Mouse (Mus musculus) ES-Bruce4 (cell line): ENCODE measurements around the gene Eif4g1. TPM values are rescaled to one million over a fixed set of nuclear protein-coding genes. Genes with fewer than 3 reads are reported as not detected.

Source experiments
- H3K27ac ChIP-seq: 2 replicates; pipeline ENCODE4 v1.5.1; 2012; ENCODE audit warnings: low read length, inconsistent platforms; ENCODE audit not compliant: insufficient read depth
- H3K27me3 ChIP-seq: 2 replicates; pipeline ENCODE4 v1.6.1; 2012; ENCODE audit warnings: mild to moderate bottlenecking, low read length, inconsistent platforms; ENCODE audit not compliant: control insufficient read depth, poor library complexity, insufficient read depth, severe bottlenecking
- H3K36me3 ChIP-seq: 2 replicates; pipeline ENCODE4 v1.6.1; 2012; ENCODE audit warnings: inconsistent platforms, mild to moderate bottlenecking, low read length, moderate library complexity; ENCODE audit not compliant: control insufficient read depth, poor library complexity, insufficient read depth, severe bottlenecking
- H3K4me1 ChIP-seq: one replicate; pipeline ENCODE4 v1.8.1; 2011; ENCODE audit warnings: low read length; ENCODE audit not compliant: control insufficient read depth, insufficient read depth
- H3K4me3 ChIP-seq: 2 replicates; pipeline ENCODE4 v1.5.1; 2011; ENCODE audit warnings: low read depth, mild to moderate bottlenecking, low read length
- H3K9ac ChIP-seq: 2 replicates; pipeline ENCODE4 v1.6.1; 2012; ENCODE audit warnings: low read depth, mild to moderate bottlenecking, inconsistent platforms; ENCODE audit not compliant: poor library complexity, severe bottlenecking
- H3K9me3 ChIP-seq: replicated peaks from 2 replicates; pipeline ENCODE4 v1.6.1; 2012; ENCODE audit warnings: mild to moderate bottlenecking, low read length, inconsistent platforms; ENCODE audit not compliant: control insufficient read depth, poor library complexity, insufficient read depth, severe bottlenecking
- CTCF ChIP-seq: IDR thresholded peaks from one replicate; pipeline ENCODE4 v1.8.1; 2011; ENCODE audit warnings: low read depth, low read length
- EP300 ChIP-seq: IDR thresholded peaks from 2 replicates; pipeline ENCODE4 v1.6.1; 2011; ENCODE audit warnings: low read depth, low read length; ENCODE audit not compliant: insufficient read depth
- POLR2A ChIP-seq: IDR thresholded peaks from one replicate; pipeline ENCODE4 v1.8.1; 2011; ENCODE audit warnings: low read length; ENCODE audit not compliant: insufficient read depth
- polyA plus RNA-seq: library from polyadenylated mRNA; stranded (reverse); fragments of >200 nt; gene quantifications from 2 replicates; pipeline ENCODE4 v1.2.4, GENCODE M21; 2011; ENCODE audit warnings: low read depth; ENCODE audit not compliant: missing spikeins, insufficient read depth, insufficient read length

The Eif4g1 gene
- polyA plus RNA-seq, 1 experiment = 462 TPM

- Histone ChIP-seq H3K27me3 (no peaks in the 10 kb centered on the region), H3K4me3 (no peak overlapping the region), H3K9ac (no peak overlapping the region), H3K36me3 (0 out of 2 replicates have a peak, but pooled peaks cover 7% of the 10 kb centered on the region), H3K4me1 (no peaks in the 10 kb centered on the region), H3K27ac (peak overlapping the region; percentile 51), H3K9me3 (no peaks in the 10 kb centered on the region)
- TF ChIP-seq EP300 (no peak), POLR2A (no peak), CTCF (no peak)
Measured at GRCm38 (mm10) chr16:20706407-20707055, 38.4 kb downstream of the Eif4g1 start.

GRCm38 (mm10) chr16:20708220-20708938 lies 40.3 kb downstream of the Eif4g1 start:
- no peak for TF ChIP-seq EP300
- no peak for TF ChIP-seq POLR2A
- no peak for TF ChIP-seq CTCF
- 0 out of 2 replicates have a peak, but pooled peaks cover 7% of the 10 kb centered on the region for H3K36me3 ChIP-seq
- H3K9me3 ChIP-seq = no peaks in the 10 kb centered on the region
- H3K27ac ChIP-seq = no peak overlapping the region
- H3K27me3 ChIP-seq = no peaks in the 10 kb centered on the region
- no peak overlapping the region for H3K4me3 ChIP-seq
- no peaks in the 10 kb centered on the region for H3K4me1 ChIP-seq
- no peak overlapping the region for H3K9ac ChIP-seq

GRCm38 (mm10) chr16:20708939-20709734 lies 41.0 kb downstream of the Eif4g1 start:
- H3K27me3 ChIP-seq = no peaks in the 10 kb centered on the region
- H3K9ac ChIP-seq = no peak overlapping the region
- no peak overlapping the region for H3K4me3 ChIP-seq
- no peak for TF ChIP-seq EP300
- TF ChIP-seq POLR2A = no peak
- peak; percentile 78 for TF ChIP-seq CTCF
- 0 out of 2 replicates have a peak, but pooled peaks cover 7% of the 10 kb centered on the region for H3K36me3 ChIP-seq
- no peaks in the 10 kb centered on the region for H3K9me3 ChIP-seq
- H3K27ac ChIP-seq = no peak overlapping the region
- peaks cover 3% of the 10 kb centered on the region for H3K4me1 ChIP-seq

GRCm38 (mm10) chr16:20710370-20710769 lies 42.3 kb downstream of the Eif4g1 start:
- TF ChIP-seq EP300 = no peak
- TF ChIP-seq POLR2A = no peak
- no peak for TF ChIP-seq CTCF
- Histone ChIP-seq H3K27me3 (no peaks in the 10 kb centered on the region), H3K4me3 (no peak overlapping the region), H3K4me1 (peaks cover 5% of the 10 kb centered on the region), H3K27ac (no peak overlapping the region), H3K9ac (no peak overlapping the region), H3K9me3 (no peaks in the 10 kb centered on the region), H3K36me3 (0 out of 2 replicates have a peak, but pooled peaks cover 7% of the 10 kb centered on the region)

- H3K4me3 ChIP-seq = no peak overlapping the region
- H3K9ac ChIP-seq = no peak overlapping the region
- no peaks in the 10 kb centered on the region for H3K9me3 ChIP-seq
- TF ChIP-seq POLR2A (no peak), CTCF (peak; percentile 18)
- peaks cover 5% of the 10 kb centered on the region for H3K4me1 ChIP-seq
- no peak overlapping the region for H3K27ac ChIP-seq
- H3K36me3 ChIP-seq = 0 out of 2 replicates have a peak, but pooled peaks cover 3% of the 10 kb centered on the region
- H3K27me3 ChIP-seq = no peaks in the 10 kb centered on the region
Measured at GRCm38 (mm10) chr16:20710810-20711209, 42.7 kb downstream of the Eif4g1 start.
